Mouse (Mus musculus) spleen, postnatal 14 days (tissue): ENCODE data around the gene Rock2.
"Not testable (repeated sequence)": the region's sequence is repeated elsewhere in the genome, so short reads cannot be mapped to it uniquely, and the experiment has no call there.

Source experiments
- DNase-seq, 2 experiments: peaks; one replicate each; pipeline ENCODE4 v3.0.0; 2021 to 2022; ENCODE audit warnings: low spot score in 2 of 2

Gene Rock2

GRCm38 (mm10) chr12:16999739-17000497, 105.2 kb downstream of the Rock2 start, which contains the start of gene Pqlc3:
TSS of gene Pqlc3 (minus strand) at chr12:17000408.
- peak; percentile 83 to 87 for DNase-seq

GRCm38 (mm10) chr12:17000628-17001027, 105.9 kb downstream of the Rock2 start:
- no peak for DNase-seq

- no peak for DNase-seq
Measured at GRCm38 (mm10) chr12:17001211-17001610, 106.5 kb downstream of the Rock2 start.

- DNase-seq, result no peak
Measured at GRCm38 (mm10) chr12:17009466-17009865, 114.8 kb downstream of the Rock2 start.

- DNase-seq, result peak; percentile 63 to 76
Measured at GRCm38 (mm10) chr12:17011100-17011870, 116.6 kb downstream of the Rock2 start, which contains the start of gene 2410004P03Rik. TSS of gene 2410004P03Rik (minus strand) at chr12:17011727.

- DNase-seq, result no peak
Measured at GRCm38 (mm10) chr12:17012067-17012899, 117.6 kb downstream of the Rock2 start.

GRCm38 (mm10) chr12:17015711-17016110, 121.0 kb downstream of the Rock2 start:
- no peak for DNase-seq

GRCm38 (mm10) chr12:17018468-17018867, 123.8 kb downstream of the Rock2 start:
- peak; percentile 29 to 53 for DNase-seq

GRCm38 (mm10) chr12:17021125-17021524, 126.4 kb downstream of the Rock2 start:
- DNase-seq, result not testable (repeated sequence)

GRCm38 (mm10) chr12:17022145-17022544, 127.5 kb downstream of the Rock2 start:
- no peak for DNase-seq

GRCm38 (mm10) chr12:17024554-17025110, 129.9 kb downstream of the Rock2 start:
- DNase-seq, result no peak

GRCm38 (mm10) chr12:17032694-17033463, 138.2 kb downstream of the Rock2 start:
- peak; percentile 32 to 71 for DNase-seq

GRCm38 (mm10) chr12:17033464-17033841, 138.8 kb downstream of the Rock2 start:
- DNase-seq, result no peak

GRCm38 (mm10) chr12:17034671-17035070, 140.0 kb downstream of the Rock2 start:
- no peak for DNase-seq

GRCm38 (mm10) chr12:17035128-17035527, 140.4 kb downstream of the Rock2 start:
- DNase-seq, result peak; percentile 19 to 37

GRCm38 (mm10) chr12:17036532-17036931, 141.8 kb downstream of the Rock2 start:
- no peak for DNase-seq

GRCm38 (mm10) chr12:17037053-17037610, 142.4 kb downstream of the Rock2 start:
- DNase-seq, result no peak
